Mouse (Mus musculus): Measurements from ENCODE around the gene Ube3b. TPM values are rescaled to one million over a fixed set of nuclear protein-coding genes. Genes with fewer than 3 reads are reported as not detected.

Gene Ube3b
- total RNA-seq (2015): 26.5 and 26.6 TPM in 2 replicates
- total RNA-seq (2017): 16.7 and 18.5 TPM in 2 replicates

DNA sequence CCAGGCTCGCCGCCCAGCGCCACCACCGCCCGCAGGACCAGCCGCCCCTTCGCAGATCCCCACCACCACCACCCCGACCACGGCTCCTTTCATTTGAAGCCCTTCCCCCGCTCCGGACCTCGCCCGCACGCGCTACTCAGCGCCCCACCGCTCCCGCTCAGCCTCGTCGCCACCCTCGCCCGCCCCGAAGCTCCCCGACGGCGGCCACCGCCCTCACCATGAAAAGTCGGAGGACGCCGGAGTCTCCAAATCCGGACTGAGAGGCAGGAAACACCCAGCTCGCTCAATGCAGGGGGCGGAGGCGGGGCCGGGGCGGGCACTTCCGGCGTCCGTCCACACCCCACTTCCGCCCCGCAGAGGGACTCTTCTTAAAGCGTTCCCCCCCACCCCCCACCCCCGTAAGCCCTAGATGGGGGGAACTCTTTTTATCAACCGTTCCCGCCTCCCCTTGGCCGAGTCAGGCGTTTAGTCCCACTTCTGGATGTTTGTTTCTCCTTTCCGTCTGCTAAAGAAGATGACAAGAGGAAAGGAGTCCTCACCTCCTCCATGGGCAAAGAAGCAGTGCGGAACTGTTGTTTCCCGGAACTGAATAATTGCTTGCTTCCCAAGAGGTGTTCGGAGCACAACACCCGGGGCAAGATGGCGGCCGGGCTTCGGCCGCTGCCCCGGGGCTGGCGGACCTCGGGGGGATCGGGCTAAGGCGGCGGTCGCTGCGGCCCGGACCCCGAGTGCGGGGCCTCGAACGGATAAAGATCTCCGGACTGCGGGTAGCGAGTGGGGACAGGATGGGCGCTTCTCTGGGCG lies at the start of gene Ube3b, which contains the start of gene Kctd10:
Gene Ube3b, plus strand, starts transcription at position 399 of the 804 bp plus-strand sequence.
Gene Kctd10, minus strand, starts transcription at position 300 of the 804 bp plus-strand sequence.
- peak; percentile 74 for ATAC-seq (replicated peaks; ENCODE audit: poor library complexity)

DNA sequence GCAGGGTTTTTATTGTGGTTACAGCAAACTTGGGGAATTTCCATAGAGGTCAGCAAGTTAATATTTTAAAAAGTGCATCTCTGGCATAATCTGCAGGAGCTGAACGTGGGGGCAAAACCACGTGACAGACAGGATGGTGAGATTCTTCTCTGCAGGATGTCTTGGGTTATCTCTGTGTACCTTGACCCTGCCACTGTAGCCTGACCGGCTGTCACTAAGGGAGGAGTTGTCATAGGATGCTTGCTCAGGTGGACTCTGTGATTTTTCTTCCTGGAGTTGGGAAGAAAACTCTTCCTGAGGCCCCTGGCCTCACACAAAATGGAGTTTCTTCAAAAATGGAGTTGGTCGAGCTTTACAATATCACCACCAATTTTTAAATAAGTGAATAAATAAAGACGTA lies 37.4 kb upstream of the Ube3b start:
- no peak for ATAC-seq (replicated peaks; ENCODE audit: poor library complexity)

DNA sequence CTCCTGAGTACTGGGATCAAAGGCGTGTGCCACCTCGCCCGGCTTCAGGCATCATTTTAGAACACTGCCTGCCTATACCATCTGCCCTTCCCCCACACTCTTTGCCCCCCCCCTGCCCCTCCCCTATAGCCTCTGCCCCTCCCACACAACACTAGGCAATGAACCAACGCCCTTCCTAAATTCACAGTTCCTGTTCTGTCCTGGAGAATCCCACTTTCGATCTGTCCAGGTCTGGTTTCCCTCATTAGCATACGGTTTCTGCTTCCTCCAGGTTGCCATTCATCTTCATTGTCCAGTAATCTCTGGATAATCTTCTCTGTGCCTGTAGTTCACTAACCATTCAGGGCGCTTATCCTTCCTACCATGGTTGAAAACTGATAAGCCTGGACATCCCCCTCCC lies 36.8 kb upstream of the Ube3b start:
- ATAC-seq (replicated peaks; ENCODE audit: poor library complexity): no peak

DNA sequence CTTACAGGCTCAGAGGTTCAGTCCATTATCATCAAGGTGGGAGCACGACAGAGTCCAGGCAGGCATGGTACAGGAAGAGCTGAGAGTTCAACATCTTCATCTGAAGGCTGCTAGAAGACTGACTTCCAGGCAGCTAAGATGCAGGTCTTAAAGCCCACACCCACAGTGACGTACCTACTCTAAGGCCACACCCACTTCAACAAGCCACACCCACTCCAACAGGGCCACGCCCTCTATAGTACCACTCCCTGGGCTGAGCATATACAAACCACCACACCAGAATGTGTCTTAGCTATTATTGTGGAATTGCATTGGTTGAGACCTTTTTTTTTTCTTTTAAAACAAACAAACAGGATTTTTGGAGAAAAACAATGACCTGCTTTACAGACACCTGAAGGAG lies 34.9 kb upstream of the Ube3b start:
- peak; percentile 93 for ATAC-seq (replicated peaks; ENCODE audit: poor library complexity)

DNA sequence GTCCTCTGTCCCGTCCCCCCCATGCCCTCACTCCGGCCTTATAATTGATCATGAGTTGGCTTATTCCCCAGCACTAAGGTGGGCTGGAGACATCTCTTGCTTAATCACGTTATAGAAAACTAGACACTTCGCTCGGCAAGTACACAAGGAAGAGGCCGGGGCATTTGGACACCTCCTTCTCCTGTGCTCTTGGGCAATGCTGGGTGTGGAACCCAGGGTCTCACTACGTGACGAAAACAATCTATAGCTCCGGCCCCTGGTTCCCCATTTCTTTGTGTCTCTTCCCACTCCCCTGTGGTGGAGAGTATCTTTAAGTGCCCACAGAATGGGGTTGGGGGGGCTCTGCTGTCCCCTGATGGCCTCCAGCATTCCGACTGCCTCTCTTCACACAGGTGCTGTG lies 33.4 kb upstream of the Ube3b start:
- ATAC-seq (replicated peaks; ENCODE audit: poor library complexity): peak; percentile 22; the same call in 1 of the 2 replicates

DNA sequence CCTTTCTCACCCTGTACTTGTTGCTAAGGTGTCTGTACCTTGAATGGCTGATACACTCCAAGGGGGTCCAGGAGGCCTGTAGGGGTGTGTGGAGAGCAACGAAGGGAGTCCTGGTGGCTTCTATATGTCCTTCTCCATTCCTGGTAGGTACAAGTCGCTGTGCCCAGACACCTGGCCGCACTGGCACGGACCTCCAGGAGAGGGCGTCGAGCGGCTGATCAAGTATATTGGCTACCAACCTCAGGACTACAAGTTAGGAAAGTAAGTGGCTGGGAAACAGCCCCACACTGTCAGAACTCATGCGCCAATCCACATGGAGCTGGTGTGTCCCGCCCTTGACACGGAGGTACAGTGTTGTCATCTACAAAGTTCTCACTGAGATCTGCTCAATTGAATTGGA lies 28.9 kb upstream of the Ube3b start:
- peak; percentile 64; the same call in 1 of the 2 replicates for ATAC-seq (replicated peaks; ENCODE audit: poor library complexity)

DNA sequence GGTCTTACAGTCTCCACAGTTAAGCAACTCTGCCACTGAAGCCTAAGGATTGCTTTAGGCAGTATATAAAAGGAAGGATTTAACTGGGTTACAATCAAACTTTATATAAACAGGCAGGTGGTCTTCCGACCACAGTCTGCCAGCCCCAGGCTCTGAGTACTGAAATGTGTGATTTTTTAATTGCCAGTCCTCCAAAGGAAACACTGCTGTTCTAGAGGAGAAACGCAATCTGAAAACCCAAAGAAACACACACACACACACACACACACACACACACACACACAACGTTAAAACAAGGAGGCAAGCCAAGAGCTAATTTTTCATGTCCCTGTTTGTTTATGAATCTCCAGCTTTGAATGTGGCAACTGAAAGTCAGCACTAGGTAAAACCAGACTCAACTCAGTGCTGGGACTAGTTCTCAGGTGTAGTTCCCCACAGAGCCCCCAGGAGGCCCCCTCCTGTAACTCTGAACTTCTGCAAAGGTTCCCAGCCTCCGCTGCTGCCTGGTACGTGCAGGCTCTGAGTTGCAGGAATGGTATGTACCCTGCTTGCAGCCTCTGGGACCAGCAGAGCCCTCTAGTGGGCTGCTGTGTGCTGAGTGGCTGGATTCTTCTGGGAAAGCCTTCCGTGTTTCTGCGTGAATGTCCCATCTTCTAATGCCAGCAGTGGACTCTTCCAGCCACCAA lies 24.0 kb upstream of the Ube3b start:
- ATAC-seq (replicated peaks; ENCODE audit: poor library complexity): peak; percentile 95

DNA sequence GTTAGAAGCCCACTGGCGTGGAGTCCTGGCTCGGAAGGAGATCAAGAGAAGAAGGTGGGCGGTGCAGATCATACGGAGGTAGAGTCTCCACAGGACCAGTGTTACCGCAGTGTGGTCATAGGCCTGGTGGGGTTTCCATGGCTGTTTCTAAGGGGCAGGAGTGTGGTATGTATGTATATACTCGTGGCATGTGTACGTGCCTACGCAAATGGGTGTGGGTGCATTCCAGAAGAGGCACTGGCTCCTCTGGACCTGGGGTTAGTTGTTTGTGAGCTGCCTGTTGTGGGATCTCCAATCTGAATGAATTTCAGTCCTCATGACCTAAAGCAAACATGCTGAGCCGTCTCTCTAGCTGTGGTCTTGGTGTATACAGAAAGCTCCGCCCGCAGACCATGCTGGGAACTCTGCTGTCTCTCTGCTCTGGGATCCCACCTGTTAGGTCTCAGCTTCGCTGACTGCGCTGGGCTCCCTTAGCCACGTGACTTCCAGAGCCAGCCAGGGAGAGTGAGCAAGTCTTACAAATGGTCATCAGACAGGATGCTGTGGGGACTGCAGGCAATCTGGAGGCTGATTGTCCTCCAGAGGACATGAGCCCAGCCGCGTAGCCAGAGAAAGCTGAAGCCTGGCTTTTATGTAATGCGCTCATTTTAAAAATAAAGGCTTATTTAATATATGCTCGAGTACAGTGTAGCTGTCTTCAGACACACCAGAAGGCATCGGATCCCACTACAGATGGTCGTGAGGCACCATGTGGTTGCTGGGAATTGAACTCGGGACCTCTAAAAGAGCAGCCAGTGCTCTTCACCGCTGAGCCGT lies 23.3 kb upstream of the Ube3b start:
- peak; percentile 30 for ATAC-seq (replicated peaks; ENCODE audit: poor library complexity)

DNA sequence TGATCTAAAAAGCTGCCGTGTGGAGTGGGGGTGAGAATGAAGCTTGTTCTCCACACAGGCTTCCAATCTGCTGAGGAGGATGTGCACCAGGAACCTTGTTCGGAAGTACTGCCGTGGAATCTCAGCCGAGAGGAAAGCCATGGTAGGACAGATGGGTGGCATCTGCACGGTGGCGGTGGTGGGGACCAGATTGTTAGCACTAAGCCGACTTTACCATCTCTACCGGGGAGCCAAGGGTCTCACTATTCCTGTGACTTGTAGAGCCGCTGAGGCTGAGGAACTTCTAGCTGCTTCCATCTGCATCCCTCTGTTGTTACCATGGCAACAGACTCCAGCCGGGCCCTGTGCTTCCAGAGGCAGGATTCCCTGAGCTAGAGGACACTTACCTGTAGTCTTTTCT lies 21.6 kb upstream of the Ube3b start:
- ATAC-seq (replicated peaks; ENCODE audit: poor library complexity): no peak

DNA sequence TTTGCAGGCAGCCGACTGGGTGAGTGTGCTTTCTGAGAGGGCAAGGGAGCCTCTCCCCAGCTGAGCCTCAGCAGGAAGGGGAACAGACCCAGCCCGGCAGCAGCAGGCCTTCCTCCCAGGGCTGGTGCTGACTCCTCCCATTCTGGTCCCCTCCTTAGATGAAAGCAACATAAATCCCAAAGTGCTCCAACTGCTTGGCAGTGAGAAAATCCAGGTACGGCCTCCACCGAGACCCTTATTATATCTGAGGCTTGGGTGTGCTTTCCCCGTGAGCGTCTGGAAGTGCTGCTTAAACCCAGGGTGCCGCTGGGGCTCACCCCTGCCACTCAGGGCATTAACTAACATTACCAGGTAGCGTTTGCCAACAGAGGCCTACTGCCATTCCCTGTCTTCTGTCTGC lies 20.8 kb upstream of the Ube3b start:
- 0 out of 2 replicates have a peak, but pooled peaks have one; percentile 14 for ATAC-seq (replicated peaks; ENCODE audit: poor library complexity)

DNA sequence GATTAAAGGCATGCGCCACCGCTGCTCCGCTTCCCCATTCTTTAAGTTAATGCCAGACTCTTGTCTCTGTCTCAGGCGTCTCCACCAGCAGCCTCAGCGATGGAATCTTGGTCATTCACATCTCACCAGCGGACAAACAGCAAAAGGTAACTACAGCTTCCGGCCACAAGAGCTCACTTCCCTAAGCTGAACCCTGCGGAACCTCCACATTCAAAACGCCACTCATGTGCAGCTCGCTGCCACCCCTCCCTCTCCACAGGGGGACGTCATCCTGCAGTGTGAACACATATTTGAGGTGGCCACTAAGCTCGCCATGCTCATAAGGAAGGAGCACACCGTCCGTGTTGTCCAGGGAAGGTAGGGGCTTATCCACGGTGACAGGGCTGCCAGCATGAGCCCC lies 19.4 kb upstream of the Ube3b start:
- ATAC-seq (replicated peaks; ENCODE audit: poor library complexity): peak; percentile 21

DNA sequence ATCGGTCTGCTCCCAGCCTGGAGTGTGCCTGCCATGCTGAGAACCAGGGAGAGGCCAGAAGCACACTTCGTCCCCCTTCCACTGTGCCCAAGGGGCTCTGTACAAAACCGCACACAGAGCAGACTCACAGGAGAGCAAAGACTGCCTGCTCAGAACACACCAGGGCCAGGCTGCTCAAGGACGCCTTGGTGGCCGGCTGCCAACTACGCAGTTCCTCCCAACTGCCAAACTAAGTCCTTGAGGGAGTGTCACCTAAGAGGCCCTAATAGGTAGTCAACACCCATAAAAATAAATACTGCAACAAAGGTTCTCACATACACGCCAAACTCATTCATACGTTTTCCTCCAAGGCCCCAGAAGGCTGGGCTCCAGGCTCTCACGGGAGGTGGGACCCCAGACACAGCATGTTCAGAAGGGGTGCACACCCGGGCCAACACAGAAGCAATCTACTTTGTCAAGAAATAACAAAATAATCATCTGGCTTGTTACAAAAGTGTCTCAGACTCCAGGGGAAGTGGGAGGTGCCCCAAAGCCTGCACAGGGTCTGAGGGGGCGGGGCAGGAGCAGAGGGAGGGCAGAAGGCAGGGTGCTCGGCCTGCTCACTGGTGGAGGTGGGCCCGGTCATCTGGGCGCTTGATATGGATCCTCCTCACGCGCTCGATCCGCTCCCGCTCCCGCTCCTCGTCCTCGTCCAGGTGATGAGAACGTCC lies 15.2 kb upstream of the Ube3b start:
- ATAC-seq (replicated peaks; ENCODE audit: poor library complexity): peak; percentile 71

DNA sequence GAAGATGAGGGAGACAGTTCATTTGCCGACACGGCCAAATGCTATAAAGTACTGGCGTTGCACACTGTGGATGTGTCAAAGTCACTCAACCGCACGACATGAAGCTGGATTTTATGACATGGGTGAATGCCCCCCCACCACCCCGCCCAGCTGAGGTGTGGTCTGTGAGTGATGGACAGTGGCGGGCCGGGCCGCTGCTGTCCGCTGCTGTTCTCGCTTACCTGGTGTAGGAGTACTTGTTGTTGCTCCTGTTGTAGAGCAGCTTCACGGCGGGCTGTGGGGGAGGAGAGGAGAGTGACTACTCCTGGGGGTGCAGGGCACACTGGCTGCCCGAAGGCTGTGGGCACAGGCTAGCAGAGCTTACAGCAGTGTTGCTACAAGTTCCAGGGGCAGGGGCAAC lies 12.3 kb upstream of the Ube3b start:
- ATAC-seq (replicated peaks; ENCODE audit: poor library complexity): no peak

DNA sequence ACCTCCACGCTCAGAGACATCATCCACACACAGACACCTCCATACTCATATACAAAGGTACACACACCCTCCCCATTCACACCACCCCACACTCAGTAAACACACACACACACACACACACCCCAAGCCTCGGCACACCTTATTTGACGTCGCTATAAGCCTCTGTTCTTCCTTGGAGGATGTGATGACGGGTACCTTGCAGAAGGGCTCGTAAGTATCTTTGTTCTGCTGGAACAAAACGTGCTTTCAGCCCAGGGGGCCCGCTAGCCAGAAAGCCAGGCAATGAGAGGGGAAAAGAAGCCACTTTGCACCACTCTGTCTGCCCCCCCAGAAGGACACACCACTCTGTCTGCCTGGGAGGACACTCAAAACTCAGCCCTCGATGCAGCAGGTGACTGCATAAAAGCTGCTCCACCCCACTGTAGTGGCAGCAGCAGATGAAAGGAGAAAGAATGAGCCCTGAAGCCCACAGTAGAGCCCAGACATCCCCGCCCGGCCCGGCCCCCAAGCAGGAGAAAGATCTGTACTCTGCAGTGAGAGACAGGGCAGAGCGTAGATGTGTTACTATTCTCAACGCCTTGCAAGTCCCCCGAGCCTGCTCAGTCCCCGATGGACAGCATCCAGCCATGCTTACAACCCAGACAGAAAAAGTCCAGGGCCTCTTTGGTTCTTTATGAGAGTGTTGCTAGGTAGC lies 11.5 kb upstream of the Ube3b start:
- ATAC-seq (replicated peaks; ENCODE audit: poor library complexity): no peak

DNA sequence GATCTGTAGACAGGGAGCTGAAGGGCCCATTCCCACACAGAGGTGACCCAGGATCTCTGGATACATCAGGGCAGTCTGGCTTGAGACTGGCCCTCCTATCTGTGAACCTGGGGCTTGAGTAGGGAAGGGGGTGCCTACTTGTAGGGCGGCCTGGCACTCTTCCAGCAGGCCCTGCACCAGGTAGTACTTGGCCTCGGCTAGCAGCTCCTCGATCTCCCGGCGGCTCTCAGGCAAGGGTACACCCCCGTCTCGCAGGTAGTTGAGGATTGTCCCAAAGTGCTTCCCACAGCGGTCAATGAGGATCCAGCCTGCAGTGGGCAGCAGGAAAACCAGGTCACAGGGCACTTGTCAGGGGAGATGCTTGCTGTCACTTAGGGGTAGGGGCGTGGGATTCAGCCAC lies 10.5 kb upstream of the Ube3b start:
- no peak for ATAC-seq (replicated peaks; ENCODE audit: poor library complexity)

DNA sequence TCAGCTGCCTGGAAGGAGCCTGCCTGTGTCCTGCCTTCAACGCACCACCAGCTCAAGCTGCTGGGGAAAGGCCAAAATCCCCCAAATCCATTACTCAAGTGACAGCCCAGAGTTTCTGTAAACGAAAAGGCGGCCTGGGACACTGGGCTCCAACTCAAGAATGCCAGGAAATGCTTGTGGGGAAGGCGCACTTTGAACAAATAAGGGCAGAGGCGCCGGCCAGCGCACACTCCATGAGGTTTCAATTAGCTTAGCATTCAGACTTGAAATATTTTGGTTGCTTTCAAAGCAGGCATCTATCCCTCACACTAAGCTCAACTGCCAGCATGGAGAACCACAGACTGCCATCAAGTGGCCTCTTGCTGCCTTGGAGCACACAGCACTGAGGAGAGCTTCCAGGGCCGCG lies 10.0 kb upstream of the Ube3b start:
- ATAC-seq (replicated peaks; ENCODE audit: poor library complexity): no peak

DNA sequence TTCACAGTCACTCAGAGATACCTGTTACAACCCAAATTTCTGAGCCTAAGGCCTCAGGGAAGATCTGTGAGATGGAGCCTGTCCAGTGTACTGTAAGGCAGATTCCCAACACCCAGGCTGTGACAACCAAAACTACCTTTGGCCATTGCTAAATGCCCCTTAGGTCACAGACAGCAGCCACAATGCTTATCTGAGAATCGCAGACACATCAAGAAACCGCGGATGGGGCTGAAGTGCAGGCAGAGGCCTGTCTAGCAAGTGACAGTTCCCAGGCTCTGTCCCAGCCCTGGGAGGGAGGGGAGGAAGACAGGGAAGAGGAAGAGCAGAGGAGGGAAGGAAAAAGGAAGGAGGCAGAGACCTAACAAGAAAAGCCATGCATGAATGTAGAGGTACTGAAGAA lies 9.1 kb upstream of the Ube3b start:
- ATAC-seq (replicated peaks; ENCODE audit: poor library complexity): peak; percentile 60

DNA sequence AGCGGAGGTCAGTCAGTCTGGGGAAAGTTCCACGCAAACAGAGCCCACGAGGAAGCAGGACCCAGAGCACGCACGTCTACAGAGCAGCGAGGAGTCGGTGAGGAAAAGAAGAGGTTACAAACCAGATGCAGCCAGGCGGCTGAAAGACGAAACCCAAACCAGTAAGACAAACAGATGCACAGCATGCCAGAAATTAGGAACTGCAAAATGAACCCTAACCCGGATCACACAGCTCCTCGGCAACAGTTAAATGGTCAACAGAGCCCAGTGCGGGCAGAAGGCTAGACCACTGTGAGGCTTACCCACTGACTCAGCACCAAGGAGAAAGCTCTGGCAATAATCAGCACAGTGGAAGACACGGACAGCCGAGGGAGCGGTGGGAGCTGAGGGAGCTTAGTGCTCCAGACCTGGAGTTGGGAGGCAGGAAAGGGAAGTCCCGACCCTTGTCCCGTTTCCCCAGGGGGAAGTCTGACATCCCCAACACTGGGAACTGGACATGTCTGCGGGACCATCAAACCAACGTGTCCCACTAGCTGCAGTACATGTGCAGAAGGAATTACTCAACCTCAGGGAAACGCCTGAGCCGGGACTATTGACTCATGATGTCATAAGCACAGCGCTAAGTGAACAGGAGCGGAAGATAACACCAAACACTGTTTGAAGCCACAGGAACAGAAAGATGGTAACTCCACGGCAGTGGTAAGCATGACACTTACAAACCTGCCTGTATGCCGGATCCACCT lies 8.5 kb upstream of the Ube3b start:
- peak; percentile 29 for ATAC-seq (replicated peaks; ENCODE audit: poor library complexity)

DNA sequence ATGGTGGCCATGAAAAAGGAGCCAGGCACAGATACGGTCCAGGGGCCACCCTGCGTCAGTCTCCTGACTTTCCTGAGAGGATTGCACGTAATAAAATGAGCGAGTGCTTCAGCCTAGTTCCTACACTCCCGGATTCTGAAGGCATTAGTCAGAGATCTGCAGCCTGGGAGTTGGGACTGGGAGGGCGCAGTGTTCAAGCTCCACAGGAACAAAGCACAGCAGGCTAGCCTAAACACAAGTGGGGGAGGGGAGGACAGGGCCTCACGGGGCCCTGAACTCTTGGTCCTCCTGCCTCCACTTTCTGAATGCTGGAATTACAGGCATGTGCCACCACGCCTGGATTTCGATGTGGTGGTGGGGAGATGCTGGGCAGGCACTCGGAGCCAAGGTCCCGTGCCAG lies 7.8 kb upstream of the Ube3b start:
- ATAC-seq (replicated peaks; ENCODE audit: poor library complexity): no peak

All from megakaryocyte progenitor cell, adult 5-6 weeks (primary cell).